Mouse (Mus musculus) midbrain, postnatal 0 days (tissue): ENCODE data around the gene AI481877. TPM values are rescaled to one million over a fixed set of nuclear protein-coding genes. Genes with fewer than 3 reads are reported as not detected.

Experiments used
- ATAC-seq: fragments of 200-750 bp; cut with Nextera tagmentation; 2 replicates; pipeline ENCODE4 v1.8.0; 2017; ENCODE audit warnings: moderate number of reproducible peaks, mild to moderate bottlenecking, moderate TSS enrichment, moderate library complexity; ENCODE audit not compliant: low FRiP score
- DNase-seq: peaks from one replicate; pipeline ENCODE4 v3.0.0-alpha.2; 2015; ENCODE audit warnings: low spot score
- H3K27ac ChIP-seq: fragments of 300-500 bp; sonication (generic); 2 replicates; pipeline ENCODE4 v1.5.1; 2014; ENCODE audit warnings: low read depth, mild to moderate bottlenecking, low read length, mixed read lengths
- H3K27me3 ChIP-seq: fragments of 300-500 bp; sonication (generic); 2 replicates; pipeline ENCODE4 v1.6.1; 2014; ENCODE audit warnings: low read length, control low read depth, mixed read lengths; ENCODE audit not compliant: insufficient read depth
- H3K36me3 ChIP-seq: fragments of 300-500 bp; sonication (generic); 2 replicates; pipeline ENCODE4 v1.6.1; 2014; ENCODE audit warnings: low read length, control low read depth, mixed read lengths; ENCODE audit not compliant: insufficient read depth
- H3K4me1 ChIP-seq: fragments of 300-500 bp; sonication (generic); 2 replicates; pipeline ENCODE4 v1.6.1; 2014; ENCODE audit warnings: mild to moderate bottlenecking, control low read depth, antibody characterized with exemption, low read length, mixed read lengths; ENCODE audit not compliant: insufficient read depth
- H3K4me2 ChIP-seq: fragments of 300-500 bp; sonication (generic); 2 replicates; pipeline ENCODE4 v1.6.1; 2014; ENCODE audit warnings: low read depth, mild to moderate bottlenecking, low read length, mixed read lengths; ENCODE audit not compliant: poor library complexity, severe bottlenecking
- H3K4me3 ChIP-seq: fragments of 300-500 bp; sonication (generic); 2 replicates; pipeline ENCODE4 v1.5.1; 2014; ENCODE audit warnings: low read depth, mild to moderate bottlenecking, low read length, moderate library complexity
- H3K9ac ChIP-seq: fragments of 300-500 bp; sonication (generic); replicated peaks from 2 replicates; pipeline ENCODE4 v1.6.1; 2014; ENCODE audit warnings: mild to moderate bottlenecking, low read length, moderate library complexity, mixed read lengths; ENCODE audit not compliant: poor library complexity, severe bottlenecking
- H3K9me3 ChIP-seq: fragments of 300-500 bp; sonication (generic); 2 replicates; pipeline ENCODE4 v1.6.1; 2016; ENCODE audit warnings: low read length, control low read depth
- CTCF ChIP-seq: IDR thresholded peaks from 2 replicates; pipeline ENCODE4 v1.5.1; 2016; ENCODE audit warnings: antibody characterized with exemption, mild to moderate bottlenecking
- WGBS: fragments of 180-500 bp; shearing (Covaris S2); extraction: QIAGEN DNeasy Blood & Tissue Kit; methylation state at CpG from one replicate; pipeline ENCODE4 v1.1.7; 2014; 5-methylcytosine and 5-hydroxymethylcytosine counted together
- polyA plus RNA-seq: library from polyadenylated mRNA; unstranded; fragments of >200 nt; fragmentation: Nextera tagmentation; extraction: Ambion mirVana; gene quantifications from 2 replicates; pipeline ENCODE4 v1.2.1, GENCODE M21; 2015
- total RNA-seq: library from RNA; depleted of rRNA; stranded (reverse); fragments of >200 nt; gene quantifications from 2 replicates; pipeline ENCODE4 v1.2.3, GENCODE M21; 2014

AI481877 gene
- total and polyA plus RNA-seq, 2 experiments from 2014 or later, result 0.02 TPM; not detected in 1

DNA sequence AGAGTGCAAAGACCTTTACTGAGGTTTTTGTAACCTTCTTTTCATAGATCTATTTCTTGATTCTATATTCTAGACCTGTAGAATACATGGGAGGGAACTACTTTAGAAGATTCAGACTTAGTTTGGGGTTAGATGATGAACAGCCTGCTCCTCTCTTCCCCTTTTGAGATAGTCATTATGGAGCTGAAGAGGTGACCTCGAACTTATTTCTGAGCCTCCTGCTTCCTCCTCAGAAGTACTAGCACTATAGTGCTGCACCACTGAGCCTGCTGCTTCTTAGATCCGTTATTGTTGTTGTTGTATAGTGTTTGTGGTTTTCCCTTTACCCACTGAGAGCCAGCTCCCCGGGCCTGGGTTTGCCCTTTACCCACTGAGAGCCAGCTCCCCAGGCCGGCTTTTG, 129.1 kb downstream of the AI481877 start:
- Histone ChIP-seq H3K4me3 (no peak overlapping the region), H3K4me1 (peaks cover 5% of the 10 kb centered on the region; the same call in 1 of the 2 replicates), H3K9me3 (no peaks in the 10 kb centered on the region), H3K4me2 (no peak overlapping the region), H3K27me3 (no peaks in the 10 kb centered on the region), H3K27ac (no peak overlapping the region), H3K9ac (no peak overlapping the region), H3K36me3 (peaks cover 2% of the 10 kb centered on the region; the same call in 1 of the 2 replicates)
- ATAC-seq (no peak), DNase-seq (no peak)
- 68% methylated on average over 4 of the region's 4 CpGs for WGBS
- TF ChIP-seq CTCF, result no peak

DNA sequence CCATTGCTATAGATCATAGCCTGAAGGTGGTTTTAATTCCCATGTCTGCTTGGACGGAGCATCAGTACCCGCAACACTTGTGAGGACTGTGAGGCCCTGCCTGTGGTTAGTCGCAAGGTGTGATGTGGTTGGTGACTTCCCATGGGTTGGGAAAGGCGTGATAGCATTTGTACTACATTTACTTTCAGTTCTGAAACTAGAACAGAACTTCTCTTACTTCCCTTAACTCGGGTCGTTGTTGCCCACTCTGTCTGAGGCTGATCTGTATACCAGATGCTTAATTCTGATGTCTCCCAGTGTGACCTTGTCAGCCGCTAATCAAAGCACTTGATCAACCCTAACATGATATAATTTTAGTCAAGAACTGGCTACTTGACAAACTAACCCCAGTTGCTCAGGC, 129.6 kb downstream of the AI481877 start:
- Histone ChIP-seq H3K27me3 (no peaks in the 10 kb centered on the region), H3K4me3 (no peak overlapping the region), H3K27ac (no peak overlapping the region), H3K9me3 (no peaks in the 10 kb centered on the region), H3K4me2 (no peak overlapping the region), H3K9ac (no peak overlapping the region), H3K4me1 (peaks cover 10% of the 10 kb centered on the region; the same call in 1 of the 2 replicates), H3K36me3 (peaks cover 1% of the 10 kb centered on the region; the same call in 1 of the 2 replicates)
- no peak for ATAC-seq
- DNase-seq, result no peak
- TF ChIP-seq CTCF, result no peak
- 92% methylated on average over 7 of the region's 7 CpGs for WGBS

DNA sequence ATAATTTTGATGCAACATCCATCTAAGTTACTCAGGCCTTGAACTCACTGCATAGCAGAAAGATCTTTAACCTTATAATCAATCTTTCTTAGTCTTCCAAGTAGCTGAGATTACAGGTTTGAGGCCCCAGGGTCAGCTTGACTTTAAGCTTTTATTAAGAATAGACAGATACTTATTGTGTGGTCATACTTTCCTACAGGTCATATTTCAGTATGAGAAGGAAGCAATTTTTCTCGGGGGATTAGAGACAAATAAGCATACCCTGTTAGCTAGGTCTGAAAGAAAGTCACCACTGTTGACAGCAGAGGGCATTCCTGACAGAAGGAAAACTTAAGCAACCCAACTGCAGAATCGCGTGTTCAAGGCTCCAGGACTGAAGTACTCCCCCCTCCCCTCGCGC, 130.8 kb downstream of the AI481877 start:
- no peak for ATAC-seq
- no peak for TF ChIP-seq CTCF
- Histone ChIP-seq H3K27me3 (no peaks in the 10 kb centered on the region), H3K4me2 (no peak overlapping the region), H3K9ac (no peak overlapping the region), H3K4me3 (no peak overlapping the region), H3K4me1 (peaks cover 14% of the 10 kb centered on the region; the same call in 1 of the 2 replicates), H3K36me3 (no peaks in the 10 kb centered on the region), H3K27ac (no peak overlapping the region), H3K9me3 (no peaks in the 10 kb centered on the region)
- no peak for DNase-seq
- WGBS, result 84% methylated on average over 5 of the region's 5 CpGs

DNA sequence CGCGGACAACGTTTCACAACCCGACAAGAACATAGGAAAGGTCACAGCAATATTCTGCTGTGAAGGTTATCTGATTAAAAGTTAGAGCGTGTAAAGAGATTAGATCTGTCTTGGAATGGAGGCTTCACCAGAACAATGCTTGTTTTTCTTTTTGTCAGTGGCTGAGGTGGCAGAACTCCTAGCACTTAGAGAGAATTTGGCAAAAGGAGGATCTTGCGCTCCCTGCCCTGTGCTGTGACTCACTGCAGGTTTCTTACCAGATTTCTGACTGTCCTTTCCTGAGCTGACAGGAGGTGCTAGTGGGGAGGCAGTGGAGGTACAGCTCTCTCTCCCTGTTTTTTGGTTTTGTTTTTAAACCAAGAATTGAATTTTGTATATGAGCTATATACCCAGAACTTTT, 131.8 kb downstream of the AI481877 start:
- Histone ChIP-seq H3K27me3 (no peaks in the 10 kb centered on the region), H3K4me2 (no peak overlapping the region), H3K36me3 (no peaks in the 10 kb centered on the region), H3K9me3 (no peaks in the 10 kb centered on the region), H3K9ac (no peak overlapping the region), H3K4me1 (peaks cover 14% of the 10 kb centered on the region; the same call in 1 of the 2 replicates), H3K4me3 (no peak overlapping the region), H3K27ac (no peak overlapping the region)
- 33% methylated on average over 6 of the region's 6 CpGs for WGBS
- DNase-seq, result no peak
- TF ChIP-seq CTCF, result no peak; the same call in 1 of the 2 replicates
- no peak for ATAC-seq

DNA sequence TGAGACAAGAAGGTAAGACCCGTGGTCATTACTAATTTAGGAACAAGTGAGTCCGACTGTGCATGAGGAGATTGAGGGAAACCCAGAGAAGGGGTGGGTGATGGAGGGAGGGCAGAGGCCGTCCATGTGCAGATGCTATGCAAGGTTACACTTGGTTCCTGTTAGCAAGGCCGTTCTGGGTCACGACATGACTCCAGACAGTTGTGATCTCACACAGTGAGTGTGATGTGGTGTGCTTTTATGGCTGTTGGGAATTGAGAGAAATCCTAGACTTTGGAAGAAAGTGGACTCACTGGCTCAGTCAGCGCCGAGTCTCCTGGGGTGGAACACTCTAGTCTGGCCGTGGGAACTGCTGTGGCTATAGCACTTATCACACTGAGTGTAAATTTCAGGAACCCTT, 132.6 kb downstream of the AI481877 start:
- TF ChIP-seq CTCF, result no peak
- H3K4me3 ChIP-seq, result no peak overlapping the region
- H3K9me3 ChIP-seq, result no peaks in the 10 kb centered on the region
- no peak overlapping the region for H3K4me2 ChIP-seq
- no peak overlapping the region for H3K9ac ChIP-seq
- DNase-seq, result no peak
- no peak overlapping the region for H3K27ac ChIP-seq
- H3K4me1 ChIP-seq, result peaks cover 14% of the 10 kb centered on the region; the same call in 1 of the 2 replicates
- no peak for ATAC-seq
- no peaks in the 10 kb centered on the region for H3K36me3 ChIP-seq
- 54% methylated on average over 8 of the region's 8 CpGs for WGBS
- H3K27me3 ChIP-seq, result no peaks in the 10 kb centered on the region

DNA sequence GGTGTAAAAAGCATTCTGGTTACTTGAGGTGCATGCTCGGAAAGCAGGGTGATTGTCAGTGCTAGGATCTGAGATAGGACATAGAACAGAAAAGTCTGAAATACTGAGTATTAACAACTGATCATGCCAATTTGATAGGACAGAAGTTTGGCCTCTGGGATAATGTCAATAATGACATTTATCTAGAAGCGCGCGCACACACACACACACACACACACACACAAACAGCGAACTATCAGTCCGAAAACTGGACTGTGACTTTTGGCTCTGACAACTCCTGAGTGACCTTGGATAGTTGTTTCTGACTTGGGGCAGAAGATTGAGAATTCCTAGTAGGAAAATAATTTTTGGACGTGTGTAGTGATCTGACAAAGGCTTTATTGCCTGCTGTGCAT, 135.0 kb downstream of the AI481877 start:
- Histone ChIP-seq H3K9ac (peak overlapping the region; percentile 77), H3K27me3 (no peaks in the 10 kb centered on the region), H3K4me1 (peaks cover 14% of the 10 kb centered on the region; the same call in 1 of the 2 replicates), H3K27ac (no peak overlapping the region), H3K36me3 (no peaks in the 10 kb centered on the region), H3K4me3 (peak overlapping the region; percentile 75), H3K4me2 (peak overlapping the region; percentile 64), H3K9me3 (no peaks in the 10 kb centered on the region)
- DNase-seq, result no peak
- ATAC-seq, result no peak
- WGBS, result 37% methylated on average over 7 of the region's 7 CpGs
- TF ChIP-seq CTCF, result no peak
